Mouse (Mus musculus) MEL (cell line): ENCODE data around the gene Cyb5b. TPM values are rescaled to one million over a fixed set of nuclear protein-coding genes. Genes with fewer than 3 reads are reported as not detected.
A peak's percentile ranks its signal among the peaks of the same experiment; 100 is the strongest.
"Not testable (repeated sequence)": the region's sequence is repeated elsewhere in the genome, so short reads cannot be mapped to it uniquely, and the experiment has no call there.

Experiments used
- DNase-seq: peaks from one replicate; pipeline ENCODE4 v3.0.0; 2011; ENCODE audit warnings: low read depth, low spot score
- H3K27ac ChIP-seq: 2 replicates; pipeline ENCODE4 v1.5.1; 2012; ENCODE audit warnings: low read depth, mild to moderate bottlenecking, control low read depth, low read length, moderate library complexity; ENCODE audit not compliant: control insufficient read depth
- H3K27me3 ChIP-seq, 2 experiments: fragments of 150-350 bp in 1 of 2; sonication (generic) in 1 of 2; 2 replicates each; pipeline ENCODE4 v1.6.1; 2012; ENCODE audit warnings: low read length in 2 of 2, mild to moderate bottlenecking in 2 of 2, improper control_type of control experiment in 1 of 2, moderate library complexity in 1 of 2; ENCODE audit not compliant: insufficient read depth in 2 of 2, control insufficient read depth in 1 of 2
- H3K36me3 ChIP-seq, 2 experiments: 2 replicates each; pipeline ENCODE4 v1.6.1; 2012 to 2014; ENCODE audit warnings: low read length in 2 of 2, improper control_type of control experiment in 1 of 2, inconsistent platforms in 1 of 2, mild to moderate bottlenecking in 1 of 2; ENCODE audit not compliant: insufficient read depth in 2 of 2, control insufficient read depth in 1 of 2
- H3K4me1 ChIP-seq, 2 experiments: fragments of 150-350 bp in 1 of 2; sonication (generic) in 1 of 2; 2 replicates each; pipeline ENCODE4 v1.6.1; 2012; ENCODE audit warnings: low read length in 2 of 2, improper control_type of control experiment in 1 of 2, mild to moderate bottlenecking in 1 of 2; ENCODE audit not compliant: insufficient read depth in 2 of 2, control insufficient read depth in 1 of 2
- H3K4me3 ChIP-seq, 2 experiments: fragments of 150-350 bp in 1 of 2; sonication (generic) in 1 of 2; 2 replicates each; pipeline ENCODE4 v1.5.1; 2012; ENCODE audit warnings: low read depth in 2 of 2, low read length in 2 of 2, mild to moderate bottlenecking in 2 of 2, moderate library complexity in 2 of 2, control low read depth in 1 of 2, improper control_type of control experiment in 1 of 2; ENCODE audit not compliant: control insufficient read depth in 1 of 2, insufficient read depth in 1 of 2
- H3K79me2 ChIP-seq: 2 replicates; pipeline ENCODE4 v1.6.1; 2012; ENCODE audit warnings: mild to moderate bottlenecking, low read length, moderate library complexity; ENCODE audit not compliant: control insufficient read depth, poor library complexity, insufficient read depth
- H3K9ac ChIP-seq: 2 replicates; pipeline ENCODE4 v1.6.1; 2012; ENCODE audit warnings: low read depth, mild to moderate bottlenecking, control low read depth, low read length, moderate library complexity; ENCODE audit not compliant: control insufficient read depth, poor library complexity, severe bottlenecking
- H3K9me3 ChIP-seq: fragments of 150-350 bp; sonication (generic); replicated peaks from 2 replicates; pipeline ENCODE4 v1.6.1; 2012; ENCODE audit warnings: mild to moderate bottlenecking, low read length, improper control_type of control experiment, moderate library complexity; ENCODE audit not compliant: insufficient read depth
- BHLHE40 ChIP-seq: IDR thresholded peaks from 2 replicates; pipeline ENCODE4 v1.6.1; 2012; ENCODE audit warnings: low read depth, mild to moderate bottlenecking, inconsistent platforms, low read length, improper control_type of control experiment, borderline replicate concordance
- CHD2 ChIP-seq: IDR thresholded peaks from 2 replicates; pipeline ENCODE4 v1.6.1; 2011; ENCODE audit warnings: low read length, improper control_type of control experiment
- CTCF ChIP-seq, 3 experiments: IDR thresholded peaks in 2 of 3; conservative IDR thresholded peaks in 1 of 3; 2 replicates each; pipeline ENCODE4 v1.5.1; 2011 to 2012; ENCODE audit warnings: low read length in 3 of 3, low read depth in 2 of 3, mild to moderate bottlenecking in 2 of 3, improper control_type of control experiment in 1 of 3, inconsistent platforms in 1 of 3, mixed read lengths in 1 of 3, moderate library complexity in 1 of 3; ENCODE audit not compliant: control insufficient read depth in 1 of 3, insufficient read depth in 1 of 3, poor library complexity in 1 of 3, severe bottlenecking in 1 of 3
- E2F4 ChIP-seq: IDR thresholded peaks from 2 replicates; pipeline ENCODE4 v1.6.1; 2011; ENCODE audit warnings: low read depth, low read length, improper control_type of control experiment, borderline replicate concordance
- MAFK ChIP-seq: IDR thresholded peaks from 2 replicates; pipeline ENCODE4 v1.6.1; 2011; ENCODE audit warnings: low read depth, mild to moderate bottlenecking, low read length, improper control_type of control experiment, borderline replicate concordance
- MAZ ChIP-seq: IDR thresholded peaks from 2 replicates; pipeline ENCODE4 v1.6.1; 2012; ENCODE audit warnings: low read depth, mild to moderate bottlenecking, inconsistent platforms, low read length, improper control_type of control experiment
- POLR2A ChIP-seq, 2 experiments: IDR thresholded peaks; 2 replicates each; pipeline ENCODE4 v1.6.1; 2011 to 2012; ENCODE audit warnings: low read length in 2 of 2, mild to moderate bottlenecking in 2 of 2, control low read depth in 1 of 2, improper control_type of control experiment in 1 of 2, low read depth in 1 of 2, moderate library complexity in 1 of 2; ENCODE audit not compliant: control insufficient read depth in 1 of 2, insufficient read depth in 1 of 2, poor library complexity in 1 of 2
- RAD21 ChIP-seq: IDR thresholded peaks from 2 replicates; pipeline ENCODE4 v1.6.1; 2011; ENCODE audit warnings: mild to moderate bottlenecking, low read depth, low read length, improper control_type of control experiment
- SMC3 ChIP-seq: IDR thresholded peaks from 2 replicates; pipeline ENCODE4 v1.6.1; 2011; ENCODE audit warnings: low read depth, low read length, improper control_type of control experiment
- USF1 ChIP-seq: IDR thresholded peaks from 2 replicates; pipeline ENCODE4 v1.6.1; 2014; ENCODE audit warnings: low read depth, mild to moderate bottlenecking, inconsistent platforms, low read length, improper control_type of control experiment, moderate library complexity
- ZC3H11A ChIP-seq: IDR thresholded peaks from 2 replicates; pipeline ENCODE4 v1.6.1; 2012; ENCODE audit warnings: low read depth, mild to moderate bottlenecking, inconsistent platforms, low read length, improper control_type of control experiment
- ZMIZ1 ChIP-seq: IDR thresholded peaks from 2 replicates; pipeline ENCODE4 v1.6.1; 2012; ENCODE audit warnings: low read depth, mild to moderate bottlenecking, inconsistent platforms, low read length, improper control_type of control experiment, moderate library complexity
- ZNF384 ChIP-seq: IDR thresholded peaks from 2 replicates; pipeline ENCODE4 v1.6.1; 2012; ENCODE audit warnings: low read depth, mild to moderate bottlenecking, inconsistent platforms, low read length, improper control_type of control experiment
- polyA plus RNA-seq, 2 experiments: library from polyadenylated mRNA; stranded (reverse) in 1 of 2; unstranded in 1 of 2; fragments of >175 nt in 1 of 2; fragments of >200 nt in 1 of 2; gene quantifications; 2 replicates each; pipeline versions ENCODE4 v1.2.1 to v1.2.4; 2012; ENCODE audit warnings: low replicate concordance in 2 of 2, low read depth in 1 of 2; ENCODE audit not compliant: insufficient read length in 2 of 2, insufficient read depth in 1 of 2, missing spikeins in 1 of 2
- total RNA-seq: library from RNA; depleted of rRNA; stranded (reverse); fragments of 300-350 nt; gene quantifications from 2 replicates; pipeline ENCODE4 v1.2.3, GENCODE M21; 2012

Gene Cyb5b
- total and polyA plus RNA-seq, 3 experiments = 67.9 to 79.1 (median 69.4) TPM

- peak; percentile 79 for DNase-seq
- peak; percentile 96 for TF ChIP-seq SMC3
- TF ChIP-seq MAFK = no peak
- peak; percentile 87 to 94 (median 92) for TF ChIP-seq CTCF (IDR thresholded peaks at IDR 0.05 in 2 of 3, conservative IDR thresholded peaks at IDR 0.05 in 1 of 3; ENCODE audit: control insufficient read depth in 1 of 3, insufficient read depth in 1 of 3, low read depth in 2 of 3, low read length in 3 of 3, poor library complexity in 1 of 3, severe bottlenecking in 1 of 3)
- no peak for TF ChIP-seq MAZ
- no peak for TF ChIP-seq POLR2A (IDR thresholded peaks at IDR 0.05; ENCODE audit: control insufficient read depth in 1 of 2, insufficient read depth in 1 of 2, low read depth in 1 of 2, low read length in 2 of 2, poor library complexity in 1 of 2)
- peak; percentile 82 for TF ChIP-seq ZC3H11A
- peak; percentile 91 for TF ChIP-seq RAD21
- TF ChIP-seq ZNF384 = 0 out of 2 replicates have a peak, but pooled peaks have one; percentile 11
- no peaks in the 10 kb centered on the region for H3K9me3 ChIP-seq
Measured at GRCm38 (mm10) chr8:107104547-107104946, 45.9 kb upstream of the Cyb5b start.

DNA sequence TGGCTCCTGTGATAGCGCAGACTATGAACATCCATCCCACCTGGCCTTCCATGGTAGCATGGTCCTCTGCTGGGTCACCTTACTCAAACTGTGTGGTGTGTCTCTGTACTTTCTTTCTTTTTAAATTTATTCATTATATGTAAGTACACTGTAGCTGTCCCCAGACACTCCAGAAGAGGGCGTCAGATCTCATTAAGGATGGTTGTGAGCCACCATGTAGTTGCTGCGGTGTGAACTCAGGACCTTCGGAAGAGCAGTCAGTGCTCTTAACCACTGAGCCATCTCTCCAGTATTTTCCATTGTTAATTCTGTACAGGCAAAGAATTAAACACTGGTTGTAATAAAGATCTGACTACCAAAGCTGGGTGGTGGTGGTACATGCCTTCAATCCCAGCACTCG lies 42.4 kb upstream of the Cyb5b start:
- H3K9ac ChIP-seq, DNase-seq, H3K79me2 ChIP-seq, H3K27ac ChIP-seq, H3K27me3 ChIP-seq, H3K4me3 ChIP-seq, H3K9me3 ChIP-seq: not testable (repeated sequence)
- H3K36me3 ChIP-seq = peaks cover 0 to 14% of the 10 kb centered on the region in 2 experiments; a peak in 2 of 4 replicates
- peaks cover 0 to 14% of the 10 kb centered on the region in 2 experiments; a peak in 2 of 4 replicates for H3K4me1 ChIP-seq

More at GRCm38 (mm10) chr8:107104547-107104946, 45.9 kb upstream of the Cyb5b start:
- no peak overlapping the region for H3K4me3 ChIP-seq
- no peak overlapping the region for H3K9ac ChIP-seq
- H3K27me3 ChIP-seq = no peaks in the 10 kb centered on the region
- no peak overlapping the region for H3K27ac ChIP-seq
- H3K4me1 ChIP-seq = peaks cover 0 to 3% of the 10 kb centered on the region in 2 experiments; a peak in 1 of 4 replicates
- no peaks in the 10 kb centered on the region for H3K36me3 ChIP-seq
- no peaks in the 10 kb centered on the region for H3K79me2 ChIP-seq

DNA sequence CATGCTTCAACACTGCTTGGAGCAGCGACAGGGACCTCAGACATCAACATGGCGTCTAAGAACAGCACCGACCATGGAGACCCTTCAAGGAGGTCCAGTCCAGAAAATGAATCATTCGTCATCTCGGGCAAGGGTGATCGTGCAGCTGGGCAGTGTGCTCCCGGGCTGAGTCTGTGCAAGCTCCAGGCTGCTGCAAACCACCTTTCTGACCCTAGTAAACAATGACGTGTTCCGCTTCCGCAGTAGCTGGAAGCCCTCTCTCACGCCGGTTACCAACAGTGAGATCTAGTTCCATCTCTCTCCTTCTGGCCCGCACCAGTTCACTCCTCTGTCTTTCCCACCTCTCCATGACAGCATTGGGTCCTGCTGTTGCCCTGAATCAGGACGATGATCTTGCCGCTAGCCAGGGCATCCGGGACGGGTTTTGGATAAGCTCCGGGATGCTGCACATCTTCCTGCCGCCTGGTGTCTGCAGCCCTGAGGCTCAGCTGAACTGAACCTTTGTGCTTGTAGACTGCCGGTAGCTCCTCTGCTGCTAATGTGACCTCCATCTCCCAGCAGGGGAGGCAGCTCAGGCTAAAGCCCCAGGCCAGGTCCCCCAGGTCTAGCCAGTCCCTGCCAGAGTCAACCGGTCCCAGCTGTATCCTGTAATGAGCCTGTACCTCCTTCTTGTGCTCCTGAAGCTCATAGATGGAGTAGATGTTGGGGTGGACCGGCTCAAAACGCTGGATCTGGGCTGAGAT lies 41.3 kb upstream of the Cyb5b start:
- Histone ChIP-seq H3K79me2 (no peaks in the 10 kb centered on the region), H3K4me3 (no peak overlapping the region), H3K9me3 (no peaks in the 10 kb centered on the region), H3K4me1 (peaks cover 0 to 14% of the 10 kb centered on the region in 2 experiments; a peak in 2 of 4 replicates), H3K27me3 (no peaks in the 10 kb centered on the region), H3K36me3 (peaks cover 0 to 17% of the 10 kb centered on the region in 2 experiments; a peak in 2 of 4 replicates), H3K9ac (no peak overlapping the region), H3K27ac (no peak overlapping the region)
- no peak for TF ChIP-seq ZC3H11A
- no peak for TF ChIP-seq ZMIZ1
- no peak for TF ChIP-seq BHLHE40
- no peak for TF ChIP-seq USF1
- TF ChIP-seq E2F4 = no peak
- no peak for TF ChIP-seq MAZ
- TF ChIP-seq CHD2 = no peak
- DNase-seq = no peak
